Mouse (Mus musculus) liver, embryonic 14.5 days (tissue): ENCODE data around the gene Zbtb3.

Source experiments
- CTCF ChIP-seq: IDR thresholded peaks from 2 replicates; pipeline ENCODE4 v1.5.1; 2016; ENCODE audit warnings: antibody characterized with exemption, low read depth, control low read depth
- EP300 ChIP-seq: IDR thresholded peaks from 2 replicates; pipeline ENCODE4 v1.6.1; 2016; ENCODE audit warnings: antibody characterized with exemption, low read depth

DNA sequence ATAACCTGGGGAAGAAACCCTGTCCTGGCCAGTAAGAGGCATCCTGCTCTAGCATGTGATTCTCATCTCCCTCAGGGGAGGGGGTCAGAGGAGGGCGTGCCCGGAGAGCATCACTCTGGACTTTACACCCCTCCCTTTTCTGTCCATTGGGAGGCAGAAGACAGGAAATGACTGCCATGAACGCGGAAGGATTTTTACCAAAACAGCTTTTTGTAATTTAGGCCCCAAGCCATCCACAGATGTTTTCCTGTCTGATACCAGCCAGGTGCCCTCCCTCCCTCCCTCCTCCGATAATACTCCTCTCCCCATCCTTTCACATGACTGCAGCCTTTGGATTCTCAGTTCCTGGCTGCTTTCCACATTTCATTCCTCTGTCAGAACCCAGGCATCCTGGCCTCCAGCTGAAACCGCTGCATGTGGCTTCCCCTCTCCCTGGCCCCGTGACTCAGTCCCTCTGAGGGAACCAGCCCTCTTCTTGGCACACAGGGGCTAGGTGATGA, 48.1 kb downstream of the Zbtb3 start, which contains the start of gene Lrrn4cl:
- no peak for TF ChIP-seq EP300
- TF ChIP-seq CTCF = no peak
